Mouse (Mus musculus): ENCODE data around the gene Lmx1b.

DNA sequence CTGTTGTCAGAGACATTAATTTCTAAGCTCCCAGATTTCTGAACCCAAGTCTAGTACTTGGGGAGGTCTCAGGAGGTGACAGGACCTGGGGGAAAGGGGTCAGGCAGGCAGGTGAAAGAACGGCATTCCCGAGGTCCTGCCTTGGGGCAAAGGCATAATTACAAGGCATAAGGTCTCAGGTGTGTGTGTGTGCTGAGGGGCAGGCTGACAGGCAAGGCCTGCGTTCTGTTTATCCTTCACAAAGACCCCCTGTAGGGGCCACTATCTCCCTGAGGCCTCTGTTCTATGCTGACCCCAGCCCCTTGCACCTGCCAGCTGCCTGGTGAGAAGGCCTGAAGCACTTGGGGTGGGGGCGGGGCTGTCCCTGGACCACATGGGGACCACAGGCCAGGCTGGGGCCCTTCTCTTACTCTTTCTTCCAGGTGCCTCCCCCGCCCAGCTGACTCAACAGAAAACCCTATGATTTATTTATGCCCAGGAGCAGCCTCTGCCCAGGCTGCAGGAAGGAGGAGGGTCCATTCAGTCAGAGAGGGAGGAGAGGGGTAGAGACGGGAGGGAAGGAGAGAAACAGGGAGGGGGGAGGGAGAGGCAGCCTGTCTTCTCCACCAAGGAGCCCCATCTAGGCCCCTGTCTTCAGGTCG lies 35.3 kb downstream of the Lmx1b start:
- TF ChIP-seq CTCF (IDR thresholded peaks at IDR 0.05; ENCODE audit: insufficient read depth, low read length), result no peak
- TF ChIP-seq POLR2A (IDR thresholded peaks at IDR 0.05; ENCODE audit: borderline replicate concordance, extremely low read depth, low read depth, low read length), result no peak
